In genomic region chr2:131204410-131204981, GRCm38 (mm10) we compare ENCODE assay signal across 8 mouse cellular contexts. TPM values are rescaled to one million over a fixed set of nuclear protein-coding genes. Genes with fewer than 3 reads are reported as not detected.
DNase-seq lines count a peak whose midpoint lies in the region; ATAC-seq and TF ChIP-seq lines count a peak whose summit lies in the region.

No protein-coding gene starts in this region.

- no peak for DNase-seq in midbrain, embryonic 10.5 days (ENCODE audit: low spot score)
- DNase-seq in heart, adult 8-10 months (ENCODE audit: low spot score) = peak; percentile 98
- peak; percentile 83 for DNase-seq in limb, embryonic 14.5 days (ENCODE audit: low spot score)
- DNase-seq in thymus, postnatal 25 days = peak; percentile 24

- H3K4me2 ChIP-seq in midbrain, embryonic 16.5 days (ENCODE audit: low read length) = no peak overlapping the region
- peak overlapping the region; percentile 19; the same call in 1 of the 2 replicates for H3K4me2 ChIP-seq in kidney, embryonic 16.5 days (replicated peaks; ENCODE audit: low read depth, low read length)
- peak overlapping the region; percentile 35 for H3K4me2 ChIP-seq in limb, embryonic 14.5 days (replicated peaks; ENCODE audit: low read depth, low read length, severe bottlenecking)
- no peak overlapping the region for H3K4me2 ChIP-seq in neural tube, embryonic 15.5 days

- WGBS in midbrain, embryonic 10.5 days = 68% methylated on average over 7 of the region's 7 CpGs
- WGBS in midbrain, embryonic 16.5 days = 61% methylated on average over 7 of the region's 7 CpGs
- 34% methylated on average over 7 of the region's 7 CpGs for WGBS in kidney, embryonic 16.5 days
- 20% methylated on average over 7 of the region's 7 CpGs for WGBS in limb, embryonic 14.5 days
- 53% methylated on average over 7 of the region's 7 CpGs for WGBS in neural tube, embryonic 15.5 days

- TF ChIP-seq POLR2A in cortical plate, adult 2 months (IDR thresholded peaks at IDR 0.05; ENCODE audit: extremely low read depth, insufficient read depth, low read length) = no peak
- TF ChIP-seq POLR2A in limb, embryonic 14.5 days (IDR thresholded peaks at IDR 0.05; ENCODE audit: borderline replicate concordance, extremely low read depth, insufficient read depth, insufficient read length) = no peak

- H3K9ac ChIP-seq in midbrain, embryonic 16.5 days (ENCODE audit: low read depth, low read length) = no peak overlapping the region
- H3K9ac ChIP-seq in kidney, embryonic 16.5 days (replicated peaks; ENCODE audit: low read length) = 0 out of 2 replicates have a peak overlapping the region, but pooled peaks have one; percentile 13
- peak overlapping the region; percentile 40; the same call in 1 of the 2 replicates for H3K9ac ChIP-seq in limb, embryonic 14.5 days (ENCODE audit: low read depth, low read length, severe bottlenecking)
- H3K9ac ChIP-seq in neural tube, embryonic 15.5 days (replicated peaks) = no peak overlapping the region

- no peaks in the 10 kb centered on the region for H3K9me3 ChIP-seq in midbrain, embryonic 10.5 days (replicated peaks)
- no peaks in the 10 kb centered on the region for H3K9me3 ChIP-seq in midbrain, embryonic 16.5 days (replicated peaks; ENCODE audit: control insufficient read depth, low read length, poor library complexity, severe bottlenecking)
- no peaks in the 10 kb centered on the region for H3K9me3 ChIP-seq in kidney, embryonic 16.5 days (ENCODE audit: low read length)
- H3K9me3 ChIP-seq in limb, embryonic 14.5 days (ENCODE audit: control insufficient read depth, low read length) = no peaks in the 10 kb centered on the region
- no peaks in the 10 kb centered on the region for H3K9me3 ChIP-seq in neural tube, embryonic 15.5 days (replicated peaks)

- H3K27me3 ChIP-seq in midbrain, embryonic 10.5 days (ENCODE audit: low read depth, poor library complexity, severe bottlenecking) = no peaks in the 10 kb centered on the region
- no peaks in the 10 kb centered on the region for H3K27me3 ChIP-seq in midbrain, embryonic 16.5 days (ENCODE audit: control insufficient read depth, insufficient read depth, low read depth, low read length)
- H3K27me3 ChIP-seq in kidney, embryonic 16.5 days (ENCODE audit: insufficient read depth, low read length) = no peaks in the 10 kb centered on the region
- H3K27me3 ChIP-seq in limb, embryonic 14.5 days (ENCODE audit: control insufficient read depth, insufficient read depth, low read length) = no peaks in the 10 kb centered on the region
- no peaks in the 10 kb centered on the region for H3K27me3 ChIP-seq in neural tube, embryonic 15.5 days (replicated peaks)

- no peak for ATAC-seq in midbrain, embryonic 16.5 days
- peak; percentile 91 for ATAC-seq in kidney, embryonic 16.5 days (ENCODE audit: low FRiP score, low TSS enrichment)
- peak; percentile 90 for ATAC-seq in limb, embryonic 14.5 days (ENCODE audit: low FRiP score, low read depth)
- ATAC-seq in neural tube, embryonic 15.5 days (ENCODE audit: low FRiP score) = no peak

- no peak for TF ChIP-seq CTCF in cortical plate, adult 2 months (IDR thresholded peaks at IDR 0.05; ENCODE audit: extremely low read depth, insufficient read depth, low read length)

- 0 out of 2 replicates have a peak overlapping the region, but pooled peaks have one; percentile 19 for H3K27ac ChIP-seq in midbrain, embryonic 10.5 days (replicated peaks)
- H3K27ac ChIP-seq in midbrain, embryonic 16.5 days (ENCODE audit: low read length) = no peak overlapping the region
- peak overlapping the region; percentile 46 for H3K27ac ChIP-seq in cortical plate, adult 2 months (ENCODE audit: insufficient read depth, low read length)
- H3K27ac ChIP-seq in kidney, embryonic 16.5 days (ENCODE audit: low read length) = peak overlapping the region; percentile 80
- peak overlapping the region; percentile 85 for H3K27ac ChIP-seq in limb, embryonic 14.5 days (replicated peaks; ENCODE audit: low read depth, low read length)
- 0 out of 2 replicates have a peak overlapping the region, but pooled peaks have one; percentile 28 for H3K27ac ChIP-seq in neural tube, embryonic 15.5 days (replicated peaks)

- peaks cover 15% of the 10 kb centered on the region for H3K4me1 ChIP-seq in midbrain, embryonic 10.5 days
- H3K4me1 ChIP-seq in midbrain, embryonic 16.5 days (ENCODE audit: control insufficient read depth, insufficient read depth, low read length) = peaks cover 2% of the 10 kb centered on the region; the same call in 1 of the 2 replicates
- H3K4me1 ChIP-seq in cortical plate, adult 2 months (ENCODE audit: control insufficient read depth, insufficient read depth, low read length) = no peaks in the 10 kb centered on the region
- H3K4me1 ChIP-seq in kidney, embryonic 16.5 days (ENCODE audit: insufficient read depth, low read length) = peaks cover 14% of the 10 kb centered on the region
- H3K4me1 ChIP-seq in limb, embryonic 14.5 days (ENCODE audit: control insufficient read depth, insufficient read depth, low read length) = peaks cover 11% of the 10 kb centered on the region
- H3K4me1 ChIP-seq in neural tube, embryonic 15.5 days = peaks cover 5% of the 10 kb centered on the region

- H3K36me3 ChIP-seq in midbrain, embryonic 10.5 days = peaks cover 32% of the 10 kb centered on the region
- no peaks in the 10 kb centered on the region for H3K36me3 ChIP-seq in midbrain, embryonic 16.5 days (ENCODE audit: control insufficient read depth, insufficient read depth, low read length)
- peaks cover 4% of the 10 kb centered on the region; the same call in 1 of the 2 replicates for H3K36me3 ChIP-seq in kidney, embryonic 16.5 days (ENCODE audit: insufficient read depth, low read length)
- H3K36me3 ChIP-seq in limb, embryonic 14.5 days (ENCODE audit: control insufficient read depth, insufficient read depth, low read length) = peaks cover 7% of the 10 kb centered on the region; the same call in 1 of the 2 replicates
- H3K36me3 ChIP-seq in neural tube, embryonic 15.5 days = peaks cover 3% of the 10 kb centered on the region; the same call in 1 of the 2 replicates

- H3K4me3 ChIP-seq in midbrain, embryonic 10.5 days = no peak overlapping the region
- H3K4me3 ChIP-seq in midbrain, embryonic 16.5 days (ENCODE audit: low read depth, low read length) = no peak overlapping the region
- no peak overlapping the region for H3K4me3 ChIP-seq in cortical plate, adult 2 months (ENCODE audit: insufficient read depth, low read length)
- H3K4me3 ChIP-seq in kidney, embryonic 16.5 days (ENCODE audit: low read length) = no peak overlapping the region
- no peak overlapping the region for H3K4me3 ChIP-seq in limb, embryonic 14.5 days (replicated peaks; ENCODE audit: low read length)
- H3K4me3 ChIP-seq in neural tube, embryonic 15.5 days (replicated peaks) = no peak overlapping the region

RNA-seq across cellular contexts. Expression of gene Ap5s1, which starts 2.4 kb away (rescaled TPM):
- 25.9 and 28.9 TPM in 2 replicates for polyA plus RNA-seq in midbrain, embryonic 10.5 days (2016; fragmentation: Nextera tagmentation; extraction: Ambion mirVana)
- polyA plus RNA-seq in midbrain, embryonic 16.5 days (2015; fragmentation: Nextera tagmentation; extraction: Ambion mirVana) = 33.0 and 34.7 TPM in 2 replicates
- polyA plus RNA-seq in cortical plate, adult 2 months (2012; rRNA removed) = 46.0 and 47.5 TPM in 2 replicates
- 10 to 100 TPM; 31.8 to 42.6 (median 37.9) TPM for total RNA-seq in heart, adult 8-10 months (2022)
- 30.2 and 30.9 TPM in 2 replicates for polyA plus RNA-seq in kidney, embryonic 16.5 days (2015; fragmentation: Nextera tagmentation; extraction: Ambion mirVana)
- polyA plus RNA-seq in limb, embryonic 14.5 days (2012; rRNA removed) = 29.5 and 50.9 TPM in 2 replicates
- 25.9 and 26.7 TPM in 2 replicates for polyA plus RNA-seq in limb, embryonic 14.5 days (2014; fragmentation: Nextera tagmentation; extraction: Ambion mirVana)
- 33.6 and 35.2 TPM in 2 replicates for polyA plus RNA-seq in neural tube, embryonic 15.5 days (2015; fragmentation: Nextera tagmentation; extraction: Ambion mirVana)

RNA-seq across cellular contexts. Expression of gene Spef1, which starts 17.4 kb away (rescaled TPM):
- 3.7 and 6.3 TPM in 2 replicates for polyA plus RNA-seq in midbrain, embryonic 10.5 days (2016; fragmentation: Nextera tagmentation; extraction: Ambion mirVana)
- 9.5 and 11.2 TPM in 2 replicates for polyA plus RNA-seq in midbrain, embryonic 16.5 days (2015; fragmentation: Nextera tagmentation; extraction: Ambion mirVana)
- polyA plus RNA-seq in cortical plate, adult 2 months (2012; rRNA removed) = 8.4 and 10.4 TPM in 2 replicates
- 1 to 10 TPM; 4.4 to 6.2 (median 4.9) TPM for total RNA-seq in heart, adult 8-10 months (2022)
- 3.3 and 4.7 TPM in 2 replicates for polyA plus RNA-seq in kidney, embryonic 16.5 days (2015; fragmentation: Nextera tagmentation; extraction: Ambion mirVana)
- polyA plus RNA-seq in limb, embryonic 14.5 days (2012; rRNA removed) = 16.3 and 18.2 TPM in 2 replicates
- polyA plus RNA-seq in limb, embryonic 14.5 days (2014; fragmentation: Nextera tagmentation; extraction: Ambion mirVana) = 6.7 and 8.1 TPM in 2 replicates
- polyA plus RNA-seq in neural tube, embryonic 15.5 days (2015; fragmentation: Nextera tagmentation; extraction: Ambion mirVana) = 7.6 and 8.0 TPM in 2 replicates

RNA-seq across cellular contexts. Expression of gene Cdc25b, which starts 17.7 kb away (rescaled TPM):
- polyA plus RNA-seq in midbrain, embryonic 10.5 days (2016; fragmentation: Nextera tagmentation; extraction: Ambion mirVana) = 117 and 140 TPM in 2 replicates
- polyA plus RNA-seq in midbrain, embryonic 16.5 days (2015; fragmentation: Nextera tagmentation; extraction: Ambion mirVana) = 16.2 and 18.5 TPM in 2 replicates
- polyA plus RNA-seq in cortical plate, adult 2 months (2012; rRNA removed) = 42.9 and 52.5 TPM in 2 replicates
- total RNA-seq in heart, adult 8-10 months (2022) = 1 to 10 TPM; 4.3 to 4.9 (median 4.5) TPM
- 73.8 and 87.0 TPM in 2 replicates for polyA plus RNA-seq in kidney, embryonic 16.5 days (2015; fragmentation: Nextera tagmentation; extraction: Ambion mirVana)
- polyA plus RNA-seq in limb, embryonic 14.5 days (2012; rRNA removed) = 76.4 and 88.9 TPM in 2 replicates
- polyA plus RNA-seq in limb, embryonic 14.5 days (2014; fragmentation: Nextera tagmentation; extraction: Ambion mirVana) = 52.1 and 56.2 TPM in 2 replicates
- 21.0 and 31.3 TPM in 2 replicates for polyA plus RNA-seq in neural tube, embryonic 15.5 days (2015; fragmentation: Nextera tagmentation; extraction: Ambion mirVana)

RNA-seq across cellular contexts. Expression of gene Cenpb, which starts 24.6 kb away (rescaled TPM):
- polyA plus RNA-seq in midbrain, embryonic 10.5 days (2016; fragmentation: Nextera tagmentation; extraction: Ambion mirVana) = 9.0 and 10.6 TPM in 2 replicates
- polyA plus RNA-seq in midbrain, embryonic 16.5 days (2015; fragmentation: Nextera tagmentation; extraction: Ambion mirVana) = 11.1 and 11.7 TPM in 2 replicates
- 82.1 and 87.2 TPM in 2 replicates for polyA plus RNA-seq in cortical plate, adult 2 months (2012; rRNA removed)
- 10 to 100 TPM; 89.5 to 93.4 (median 90.3) TPM for total RNA-seq in heart, adult 8-10 months (2022)
- 9.7 and 10.1 TPM in 2 replicates for polyA plus RNA-seq in kidney, embryonic 16.5 days (2015; fragmentation: Nextera tagmentation; extraction: Ambion mirVana)
- 48.3 and 56.4 TPM in 2 replicates for polyA plus RNA-seq in limb, embryonic 14.5 days (2012; rRNA removed)
- 9.2 and 12.2 TPM in 2 replicates for polyA plus RNA-seq in limb, embryonic 14.5 days (2014; fragmentation: Nextera tagmentation; extraction: Ambion mirVana)
- 11.5 and 12.6 TPM in 2 replicates for polyA plus RNA-seq in neural tube, embryonic 15.5 days (2015; fragmentation: Nextera tagmentation; extraction: Ambion mirVana)

RNA-seq across cellular contexts. Expression of gene Mavs, which starts 29.4 kb away (rescaled TPM):
- 20.6 and 21.4 TPM in 2 replicates for polyA plus RNA-seq in midbrain, embryonic 10.5 days (2016; fragmentation: Nextera tagmentation; extraction: Ambion mirVana)
- polyA plus RNA-seq in midbrain, embryonic 16.5 days (2015; fragmentation: Nextera tagmentation; extraction: Ambion mirVana) = 6.7 and 6.9 TPM in 2 replicates
- polyA plus RNA-seq in cortical plate, adult 2 months (2012; rRNA removed) = 8.8 and 10.1 TPM in 2 replicates
- 10 to 100 TPM; 65.6 to 80.8 (median 72.3) TPM for total RNA-seq in heart, adult 8-10 months (2022)
- polyA plus RNA-seq in kidney, embryonic 16.5 days (2015; fragmentation: Nextera tagmentation; extraction: Ambion mirVana) = 37.9 TPM in 2 replicates
- 27.4 and 37.2 TPM in 2 replicates for polyA plus RNA-seq in limb, embryonic 14.5 days (2012; rRNA removed)
- polyA plus RNA-seq in limb, embryonic 14.5 days (2014; fragmentation: Nextera tagmentation; extraction: Ambion mirVana) = 17.2 and 18.6 TPM in 2 replicates
- 6.4 and 9.0 TPM in 2 replicates for polyA plus RNA-seq in neural tube, embryonic 15.5 days (2015; fragmentation: Nextera tagmentation; extraction: Ambion mirVana)

Comparison
In these comparisons a context has a peak if more than half of its experiments do, and no peak if none do; other contexts are left out.
1. ATAC-seq: peak in kidney, embryonic 16.5 days (single experiment) and limb, embryonic 14.5 days (single experiment); none in midbrain, embryonic 16.5 days (single experiment) and neural tube, embryonic 15.5 days (single experiment).
2. H3K4me2 ChIP-seq: peak in kidney, embryonic 16.5 days (single experiment) and limb, embryonic 14.5 days (single experiment); none in midbrain, embryonic 16.5 days (single experiment) and neural tube, embryonic 15.5 days (single experiment).
3. H3K9ac ChIP-seq: peak in kidney, embryonic 16.5 days (single experiment) and limb, embryonic 14.5 days (single experiment); none in midbrain, embryonic 16.5 days (single experiment) and neural tube, embryonic 15.5 days (single experiment).